Mouse (Mus musculus): ENCODE results near the gene Lims1. TPM values are rescaled to one million over a fixed set of nuclear protein-coding genes. Genes with fewer than 3 reads are reported as not detected.

Lims1 gene
- total RNA-seq, 2 experiments from 2014 or later, result 171 to 260 TPM

DNA sequence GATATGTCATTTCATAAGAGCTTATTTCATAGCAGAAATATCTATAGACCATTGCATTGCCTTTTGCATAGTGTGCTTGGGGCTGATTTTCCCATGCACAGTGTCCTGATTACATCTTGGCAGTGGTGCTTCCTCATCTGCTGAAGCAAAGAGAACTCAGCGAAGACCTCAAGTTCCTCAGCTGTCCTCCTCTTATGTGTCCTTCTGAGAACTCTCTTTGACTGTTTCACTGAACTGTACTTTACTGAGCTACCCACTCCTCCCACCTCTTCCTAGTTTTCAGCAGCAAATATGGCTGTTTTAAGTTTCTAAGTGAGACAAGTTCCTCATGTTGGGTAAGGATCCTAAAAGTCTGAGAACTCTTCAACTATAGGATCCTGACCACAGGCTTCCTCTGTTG is 58.6 kb downstream of the Lims1 start:
- ATAC-seq (ENCODE audit: poor library complexity, severe bottlenecking), result peak; percentile 77

DNA sequence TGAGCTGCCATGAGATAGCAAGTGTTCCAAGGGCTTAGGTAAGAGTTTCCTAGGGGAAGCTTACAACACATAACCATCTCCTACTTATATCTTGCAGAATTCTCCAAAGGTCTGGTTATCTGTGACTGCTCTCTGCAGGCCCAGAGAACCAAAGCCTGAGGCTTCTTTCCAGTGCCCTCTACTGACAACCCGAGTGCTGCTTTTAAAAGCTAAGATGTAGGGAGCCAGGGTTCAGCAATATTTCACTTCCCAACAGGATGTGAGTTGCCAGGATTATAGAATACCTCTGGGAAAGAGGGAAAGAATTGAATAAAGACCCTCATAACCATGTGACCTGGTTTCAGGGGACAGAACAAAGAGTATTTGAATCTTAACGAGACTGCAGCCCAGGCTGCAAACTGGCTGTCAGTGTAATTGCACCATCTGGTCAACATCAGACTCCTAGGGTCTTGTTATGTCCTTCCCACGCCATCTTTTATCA is 59.4 kb downstream of the Lims1 start:
- no peak for ATAC-seq (ENCODE audit: poor library complexity, severe bottlenecking)

DNA sequence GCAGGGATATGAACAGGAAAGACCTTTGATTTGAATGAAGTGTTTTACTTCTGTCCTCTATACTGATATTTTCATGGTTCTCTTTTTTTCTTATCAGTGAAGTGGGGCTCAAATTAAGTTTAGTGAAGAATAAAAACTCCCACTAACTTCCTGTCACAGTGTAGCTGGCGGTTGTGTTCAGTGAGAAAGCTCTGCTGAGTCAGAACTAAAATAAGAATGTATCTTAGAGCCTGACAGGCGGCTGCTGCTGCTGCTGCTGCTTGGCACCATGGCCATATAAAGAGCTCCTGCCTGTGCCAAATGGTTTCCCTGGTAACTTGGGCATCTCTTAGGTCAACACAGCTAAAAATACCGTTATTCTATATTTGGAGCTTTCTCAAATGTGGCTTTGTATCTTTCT is 60.0 kb downstream of the Lims1 start:
- peak; percentile 28; the same call in 1 of the 2 replicates for ATAC-seq (ENCODE audit: poor library complexity, severe bottlenecking)

DNA sequence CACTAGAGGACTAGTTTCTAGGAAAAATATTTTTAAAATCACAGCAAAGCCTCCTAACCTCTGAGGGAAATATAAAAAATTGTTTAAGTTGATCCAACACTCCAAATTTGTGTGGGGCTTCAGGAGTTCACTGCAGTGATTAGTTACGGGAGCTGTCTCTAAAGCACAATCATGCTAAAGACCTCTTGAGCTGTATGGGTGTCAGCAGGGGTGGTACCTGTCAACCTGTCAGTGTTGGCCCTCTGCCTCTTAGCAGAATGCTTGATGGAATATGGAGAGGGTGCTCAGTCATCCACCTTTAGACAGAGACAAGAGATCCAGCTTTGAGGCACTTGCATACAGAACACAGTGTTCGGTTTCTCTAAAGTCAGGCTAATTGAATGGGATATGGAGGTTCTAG is 60.5 kb downstream of the Lims1 start:
- ATAC-seq (ENCODE audit: poor library complexity, severe bottlenecking), result no peak

DNA sequence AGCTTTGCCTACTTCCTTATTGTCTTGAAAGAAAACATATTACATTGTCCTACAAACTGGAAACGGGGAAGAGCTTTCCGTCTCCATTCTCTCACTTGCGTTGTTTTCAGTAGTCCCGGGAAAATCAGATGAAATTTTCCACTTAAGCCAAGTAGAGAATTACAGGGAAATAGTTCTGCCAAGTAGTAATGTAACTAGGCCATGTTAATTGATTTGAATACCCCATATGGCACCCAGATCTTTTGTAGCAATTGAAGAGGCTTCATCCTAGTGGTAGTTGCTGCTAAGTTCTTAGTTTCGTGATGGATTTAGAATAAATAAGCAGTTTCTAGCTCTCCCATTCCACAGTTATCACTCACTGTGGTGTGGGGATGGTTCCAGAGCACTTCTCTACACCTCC is 62.4 kb downstream of the Lims1 start:
- no peak for ATAC-seq (ENCODE audit: poor library complexity, severe bottlenecking)

DNA sequence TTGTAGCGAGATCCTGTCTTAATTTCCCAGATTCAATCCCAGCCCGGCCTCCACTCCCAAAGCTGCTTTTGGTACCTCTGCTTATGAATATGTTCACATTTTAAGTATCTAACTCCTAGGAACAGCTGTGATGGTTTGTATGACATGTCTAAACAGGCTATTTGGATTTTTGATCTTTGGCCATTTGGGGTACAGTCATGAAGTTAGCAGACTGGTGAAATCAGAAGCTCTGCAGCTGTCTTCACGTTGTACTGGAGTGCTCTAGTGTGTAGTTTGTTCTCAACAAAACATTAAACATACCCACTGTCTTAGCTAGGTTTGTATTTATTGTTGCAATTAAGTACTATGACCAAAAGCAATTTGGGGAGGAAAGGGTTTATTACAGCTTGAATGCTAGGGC is 63.7 kb downstream of the Lims1 start:
- ATAC-seq (ENCODE audit: poor library complexity, severe bottlenecking), result no peak

DNA sequence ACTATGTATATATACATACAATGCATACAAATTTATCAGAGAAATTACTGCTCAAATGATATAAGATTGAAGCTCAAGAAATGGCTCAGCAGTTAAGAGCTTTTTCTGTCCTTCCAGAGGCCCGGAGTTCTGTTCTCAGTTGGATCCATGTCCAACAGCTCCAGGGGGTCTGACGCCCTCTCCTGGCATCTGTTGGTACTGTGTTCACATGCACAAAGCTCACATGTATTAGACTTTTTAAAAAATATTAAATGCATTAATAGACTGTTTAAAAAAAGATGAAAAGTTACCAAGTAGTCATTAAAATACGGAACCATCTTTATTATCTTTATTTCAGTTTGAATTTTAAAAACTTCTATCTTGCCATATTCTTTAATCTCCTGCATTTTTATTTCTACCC is 65.4 kb downstream of the Lims1 start:
- no peak for ATAC-seq (ENCODE audit: poor library complexity, severe bottlenecking)

DNA sequence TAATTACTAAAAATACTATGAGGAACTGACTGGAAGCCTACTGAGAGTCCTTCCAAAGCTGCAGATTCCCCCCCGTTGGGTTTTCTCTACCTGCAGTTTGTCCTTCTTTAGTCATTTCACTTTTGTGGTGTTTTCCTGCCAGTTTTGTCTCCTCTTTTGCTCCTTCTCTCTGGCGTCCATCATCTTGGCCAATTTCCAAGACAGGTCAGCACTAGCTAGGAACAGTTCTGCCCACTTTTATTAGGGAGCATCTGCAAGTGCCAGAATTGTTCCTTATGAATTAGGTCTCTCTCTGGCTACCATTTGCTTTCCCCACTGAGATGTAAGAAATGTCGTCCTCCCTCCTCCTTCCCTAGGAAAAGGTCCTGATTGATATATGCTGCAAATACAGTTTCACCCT is 65.9 kb downstream of the Lims1 start:
- ATAC-seq (ENCODE audit: poor library complexity, severe bottlenecking), result no peak

DNA sequence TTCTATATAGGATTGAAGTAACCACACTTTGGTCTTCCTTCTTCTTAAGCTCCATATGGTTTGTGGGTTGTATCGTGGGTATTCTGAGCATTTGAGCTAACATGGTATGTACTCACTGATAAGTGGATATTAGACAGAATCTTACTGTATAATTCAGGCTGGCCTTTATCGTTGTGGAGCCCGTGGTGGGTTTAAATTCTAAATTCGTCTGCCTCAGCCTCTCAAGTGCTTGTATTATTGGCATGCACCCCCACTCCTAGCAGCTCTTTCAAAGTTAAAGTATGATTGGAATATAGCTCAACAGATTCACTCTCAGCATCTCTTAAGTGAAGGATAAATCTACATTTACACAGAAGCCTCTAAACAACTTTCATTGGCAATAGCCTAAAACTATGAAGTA is 69.2 kb downstream of the Lims1 start:
- no peak for ATAC-seq (ENCODE audit: poor library complexity, severe bottlenecking)

DNA sequence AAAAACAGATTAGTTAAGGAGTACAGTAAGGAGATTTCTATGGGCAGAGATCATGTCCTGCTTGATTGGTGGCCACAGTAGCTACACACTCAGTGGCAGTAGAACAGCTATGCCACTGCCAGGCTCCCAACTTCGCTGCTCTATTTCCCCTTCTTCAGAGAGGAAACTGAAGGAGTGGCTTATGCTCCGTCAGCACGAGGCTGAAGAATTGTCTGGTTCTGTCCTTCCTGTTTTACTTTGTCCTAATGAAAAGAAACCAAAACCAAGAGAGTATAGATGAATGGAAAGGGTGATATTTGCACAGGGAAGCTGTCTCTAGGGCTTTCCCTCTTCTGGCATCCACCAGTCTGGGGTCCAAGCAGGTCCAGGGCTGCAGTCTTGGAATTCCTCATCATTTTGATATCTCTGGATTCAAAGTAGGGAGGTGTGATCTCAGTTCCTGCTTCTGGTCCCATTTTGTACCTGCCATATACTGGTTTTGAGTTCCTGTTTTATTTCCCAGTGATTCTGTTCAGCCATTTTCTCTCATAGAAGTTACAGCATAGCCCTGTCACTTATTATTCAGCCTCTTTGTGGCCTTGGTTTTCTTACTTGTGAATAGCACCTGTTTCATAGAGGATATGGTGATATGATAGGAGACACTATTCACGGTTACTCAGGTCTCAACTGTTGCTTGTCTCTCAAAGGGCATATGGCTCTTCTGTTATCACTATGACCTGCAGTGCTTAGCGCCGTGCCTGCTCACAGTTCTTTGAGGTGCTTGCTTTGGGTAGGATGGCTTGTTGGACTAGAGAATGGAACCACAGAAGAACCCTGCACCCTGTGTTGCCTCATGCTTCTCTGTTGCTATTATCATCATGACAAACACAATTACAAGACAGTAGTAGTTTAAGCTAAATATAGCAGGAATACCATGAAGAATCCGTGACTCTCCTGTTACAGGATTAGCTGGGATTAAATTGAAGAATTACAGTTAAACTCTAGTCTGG is 70.1 kb downstream of the Lims1 start:
- ATAC-seq (ENCODE audit: poor library complexity, severe bottlenecking), result peak; percentile 98

DNA sequence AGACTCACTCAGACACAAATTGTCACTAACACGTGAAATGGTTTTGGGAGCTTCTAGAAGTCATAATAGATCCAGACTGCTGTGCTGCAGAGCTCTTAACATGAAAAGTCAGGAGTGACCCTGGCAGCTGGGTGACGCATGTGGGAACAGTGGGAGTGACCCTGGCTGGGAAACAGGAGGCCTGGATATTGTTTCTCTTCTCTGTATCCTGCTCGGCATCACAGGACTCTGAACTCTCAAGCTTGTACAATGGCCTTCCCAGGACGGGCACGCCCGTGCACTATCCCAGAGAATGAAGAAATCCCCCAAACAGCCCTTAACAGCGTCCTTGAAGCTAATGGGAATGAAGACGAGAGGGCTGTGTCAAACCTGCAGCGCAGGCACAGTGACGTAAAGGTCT is 70.9 kb downstream of the Lims1 start:
- no peak for ATAC-seq (ENCODE audit: poor library complexity, severe bottlenecking)

DNA sequence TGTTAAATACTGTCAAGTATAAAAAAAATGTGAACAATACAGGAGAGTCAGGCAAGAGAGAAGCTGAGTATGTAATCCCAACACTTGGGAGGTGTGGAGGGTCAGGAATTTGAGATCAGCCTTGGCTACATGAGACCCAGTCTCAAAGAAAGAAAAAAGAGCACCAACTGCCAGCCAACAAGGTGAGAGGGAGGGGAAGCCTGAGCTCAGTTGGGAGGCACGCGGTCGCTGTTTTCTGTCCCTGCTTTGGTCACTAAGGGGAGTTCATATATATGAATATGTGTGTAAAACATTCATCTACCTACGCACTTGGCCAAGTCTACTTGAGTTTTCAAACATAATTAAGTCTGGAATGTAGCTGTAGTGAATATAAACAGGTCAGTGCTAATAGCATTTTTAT is 72.0 kb downstream of the Lims1 start:
- ATAC-seq (ENCODE audit: poor library complexity, severe bottlenecking), result no peak

DNA sequence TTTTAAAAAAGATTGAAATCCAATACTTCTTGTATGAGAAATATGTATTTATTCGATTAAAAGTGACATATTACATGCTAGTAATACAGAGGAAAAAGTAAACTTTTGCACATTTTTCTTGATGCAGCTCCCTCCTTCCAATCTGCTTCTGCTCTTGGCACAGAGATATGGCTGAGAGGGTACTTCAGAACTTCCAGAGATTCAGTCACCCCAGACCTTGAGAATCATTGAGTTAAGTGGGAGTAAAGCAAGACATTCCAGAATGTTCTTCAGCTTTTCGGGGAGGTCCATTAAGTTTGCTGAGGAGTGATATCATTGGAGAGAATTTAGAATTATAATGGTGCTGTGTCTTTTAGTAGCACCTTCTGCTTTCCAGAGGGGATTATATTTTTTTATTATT is 72.5 kb downstream of the Lims1 start:
- ATAC-seq (ENCODE audit: poor library complexity, severe bottlenecking), result no peak

DNA sequence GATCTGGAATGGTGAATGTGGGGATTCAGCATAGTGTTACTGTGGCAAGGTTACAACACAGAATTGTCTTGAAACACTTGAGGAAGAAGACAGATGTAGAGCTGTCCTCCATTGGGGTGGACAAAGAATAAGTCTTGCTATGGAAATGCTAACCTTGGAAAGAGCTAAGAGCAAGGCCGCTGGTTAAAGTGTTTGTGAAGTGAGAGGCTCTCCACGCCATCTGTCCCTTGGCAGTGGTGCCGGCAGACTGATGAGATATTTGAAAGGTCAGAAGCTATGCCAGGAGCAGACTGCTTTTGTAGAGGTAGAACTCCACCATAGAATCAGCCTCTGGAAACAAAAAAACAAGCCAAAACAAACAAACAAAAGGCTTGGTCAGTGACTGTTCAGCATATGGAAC is 73.3 kb downstream of the Lims1 start:
- no peak for ATAC-seq (ENCODE audit: poor library complexity, severe bottlenecking)

DNA sequence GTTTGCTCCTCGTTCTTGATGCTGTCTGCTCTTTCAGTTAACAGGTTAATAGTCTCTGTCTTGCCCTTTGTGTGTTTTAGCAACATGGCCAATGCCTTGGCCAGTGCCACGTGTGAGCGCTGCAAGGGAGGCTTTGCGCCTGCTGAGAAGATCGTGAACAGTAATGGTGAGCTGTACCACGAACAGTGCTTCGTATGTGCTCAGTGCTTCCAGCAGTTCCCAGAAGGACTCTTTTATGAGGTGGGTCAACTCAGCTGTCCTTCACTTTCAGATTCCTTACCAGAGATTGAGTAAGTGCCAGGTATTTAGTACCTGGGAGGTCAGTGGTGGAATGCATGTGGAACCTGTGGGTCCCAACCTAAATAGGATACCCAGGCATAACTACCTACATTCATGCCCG is 75.7 kb downstream of the Lims1 start:
- ATAC-seq (ENCODE audit: poor library complexity, severe bottlenecking), result no peak

DNA sequence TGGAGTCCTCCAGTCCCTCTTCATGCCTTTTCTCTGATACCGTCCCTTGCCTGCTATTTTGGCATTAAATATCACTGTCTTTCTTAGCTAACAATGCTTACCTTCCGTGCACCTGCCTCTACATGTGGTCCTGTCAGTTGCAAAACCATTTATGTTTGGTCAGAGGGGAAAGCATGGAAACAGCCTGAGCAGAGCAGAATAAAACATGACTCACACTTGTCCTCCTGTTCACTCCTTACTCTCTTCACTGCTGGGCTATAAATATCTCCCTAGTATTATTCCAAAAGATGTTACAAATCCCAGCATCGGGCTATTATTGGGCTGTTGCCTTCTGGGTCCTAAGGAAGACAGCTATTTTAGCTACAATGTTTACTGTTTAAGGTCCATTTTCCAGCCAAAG is 78.6 kb downstream of the Lims1 start:
- ATAC-seq (ENCODE audit: poor library complexity, severe bottlenecking), result no peak

DNA sequence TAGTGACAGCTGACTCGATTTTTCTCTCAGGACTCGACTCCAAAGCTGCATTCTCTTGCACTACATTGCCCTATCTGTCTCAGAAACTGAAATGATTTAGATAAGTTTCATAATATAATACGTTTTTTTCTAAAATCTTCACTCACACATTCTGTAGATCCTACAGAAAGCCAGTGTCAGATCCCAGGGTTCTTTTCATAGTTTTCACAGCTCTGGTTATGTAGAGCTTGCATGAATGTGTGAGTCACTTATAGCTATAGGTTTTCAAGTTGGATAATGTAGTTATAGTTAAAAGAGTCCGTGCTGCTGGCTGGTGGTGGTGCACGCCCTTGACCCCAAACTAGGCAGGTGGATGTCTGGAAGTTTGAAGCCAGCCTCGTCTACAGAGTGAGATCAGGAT is 81.4 kb downstream of the Lims1 start:
- ATAC-seq (ENCODE audit: poor library complexity, severe bottlenecking), result no peak

DNA sequence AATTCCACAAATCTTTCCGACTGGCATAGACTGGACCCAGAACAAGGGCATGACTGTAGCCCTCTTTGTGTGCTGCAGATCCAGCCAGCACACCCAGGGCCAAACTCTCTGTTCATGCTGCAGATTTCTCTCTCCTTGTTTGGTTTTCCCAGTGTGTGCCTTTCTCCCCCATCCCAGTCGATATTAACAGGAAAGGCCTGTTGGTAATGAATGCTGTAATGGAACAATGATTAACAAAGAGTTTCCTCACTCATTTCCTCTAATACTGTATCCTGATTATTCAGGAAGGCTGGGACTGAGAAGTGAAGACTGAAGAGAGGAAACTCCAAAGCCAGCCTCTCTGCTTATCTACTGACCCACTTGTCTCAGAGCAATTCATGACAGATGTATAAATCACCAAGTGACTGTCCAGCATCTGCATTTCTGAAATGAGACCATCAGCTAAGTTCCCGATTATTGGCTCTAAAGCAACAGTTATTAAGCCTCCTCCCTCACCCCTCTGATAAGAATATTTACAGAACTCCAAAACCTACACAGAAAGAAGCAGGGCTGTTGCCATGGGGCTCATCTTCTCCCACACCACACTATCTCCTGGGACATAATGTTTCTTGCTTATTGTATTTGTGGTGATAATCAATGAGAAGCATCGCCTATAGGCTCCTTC is 82.2 kb downstream of the Lims1 start:
- ATAC-seq (ENCODE audit: poor library complexity, severe bottlenecking), result 0 out of 2 replicates have a peak, but pooled peaks have one; percentile 7

DNA sequence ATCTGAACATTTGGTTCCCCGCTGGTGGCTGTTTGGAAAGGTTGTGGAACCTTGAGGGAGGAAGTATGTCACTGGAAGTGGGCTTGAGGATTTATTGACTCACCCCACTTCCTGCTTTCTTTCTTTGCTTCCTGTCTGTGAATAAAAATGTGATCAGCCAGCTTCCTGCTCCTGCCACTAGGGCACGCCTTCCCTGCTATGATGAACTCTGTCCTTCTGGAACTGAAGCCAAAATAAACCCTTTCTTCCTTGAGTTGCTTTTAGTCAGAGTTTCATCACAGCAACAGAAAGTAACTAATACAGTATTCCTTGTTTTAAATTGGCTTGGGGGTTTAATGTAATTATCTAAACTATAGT is 82.7 kb downstream of the Lims1 start:
- ATAC-seq (ENCODE audit: poor library complexity, severe bottlenecking), result peak; percentile 92

DNA sequence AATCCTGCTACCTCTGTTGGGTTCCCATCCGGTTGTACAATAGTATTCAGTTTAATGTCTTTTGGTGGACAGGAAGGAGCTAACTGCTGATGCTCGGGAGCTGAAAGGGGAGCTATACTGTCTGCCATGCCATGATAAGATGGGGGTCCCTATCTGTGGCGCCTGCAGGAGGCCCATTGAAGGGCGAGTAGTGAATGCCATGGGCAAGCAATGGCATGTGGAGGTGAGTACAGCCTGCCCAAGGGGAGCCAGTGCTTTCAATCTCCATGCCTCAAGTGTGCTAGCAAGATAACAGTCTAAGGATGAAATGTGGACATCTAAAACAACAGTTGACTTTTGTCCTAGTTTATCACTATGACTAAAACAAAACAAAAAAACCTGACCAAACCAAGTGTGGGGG is 89.1 kb downstream of the Lims1 start:
- no peak for ATAC-seq (ENCODE audit: poor library complexity, severe bottlenecking)

DNA sequence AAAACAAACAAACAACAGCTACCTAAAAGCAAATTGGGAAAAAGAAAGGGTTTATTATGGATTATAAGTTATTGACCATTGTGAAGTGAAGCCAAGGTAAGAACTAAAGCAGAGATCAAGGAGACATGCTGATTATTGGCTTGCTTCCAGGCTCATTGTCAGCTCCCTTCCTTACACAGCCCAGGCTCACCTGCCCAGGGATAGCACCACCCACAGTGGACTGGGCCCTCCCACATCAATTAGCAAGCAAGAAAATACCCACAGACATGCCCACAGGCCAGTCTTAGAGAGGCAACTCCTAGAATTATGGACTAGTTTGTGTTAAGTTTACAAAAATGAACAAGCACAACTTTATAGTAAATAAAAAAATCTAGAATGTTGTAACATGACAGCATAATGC is 89.6 kb downstream of the Lims1 start:
- no peak for ATAC-seq (ENCODE audit: poor library complexity, severe bottlenecking)

DNA sequence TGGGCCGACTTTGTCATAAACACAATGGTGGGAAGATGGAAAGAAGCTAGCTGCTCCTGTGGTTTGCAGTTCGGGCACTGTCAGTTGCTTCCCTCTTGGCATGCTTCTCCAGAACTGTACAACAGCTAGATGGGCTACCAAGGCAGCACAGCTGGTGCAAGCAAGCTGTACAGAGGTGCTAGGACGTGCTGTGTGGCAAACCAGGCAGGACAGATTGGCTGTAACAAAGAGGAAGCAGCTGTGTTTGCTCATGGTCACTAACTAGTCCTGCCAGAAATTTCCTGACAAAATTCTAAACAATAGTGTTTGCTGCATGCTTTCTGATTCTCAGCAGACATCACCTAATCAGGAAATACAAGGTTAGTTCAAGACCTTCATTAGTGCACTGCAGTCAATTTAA is 93.4 kb downstream of the Lims1 start:
- no peak for ATAC-seq (ENCODE audit: poor library complexity, severe bottlenecking)

Measured in megakaryocyte, adult 5-6 weeks (primary cell).